Mouse (Mus musculus): ENCODE measurements around the gene Mgarp.

- TF ChIP-seq CTCF (IDR thresholded peaks at IDR 0.05; ENCODE audit: low read depth) (no peak), EP300 (IDR thresholded peaks at IDR 0.05; ENCODE audit: low read depth) (no peak)
Observed at GRCm38 (mm10) chr3:51358181-51358580, 38.4 kb downstream of the Mgarp start.

Data from liver, postnatal 0 days (tissue).